Mouse (Mus musculus) hindlimb bud, embryonic 11.5 days (tissue): ENCODE results near the gene 4933406M09Rik.

ENCODE experiments used
- DNase-seq: peaks from one replicate; pipeline ENCODE4 v3.0.0-alpha.2; 2012; ENCODE audit warnings: low read depth, low spot score; ENCODE audit errors: extremely low spot score

The 4933406M09Rik gene

GRCm38 (mm10) chr1:134426289-134426688 lies 40.5 kb downstream of the 4933406M09Rik start:
- no peak for DNase-seq

GRCm38 (mm10) chr1:134433002-134433401 lies 47.3 kb downstream of the 4933406M09Rik start:
- no peak for DNase-seq

- DNase-seq: no peak
These were observed 47.7 kb downstream of the 4933406M09Rik start for GRCm38 (mm10) chr1:134433473-134433872.

- DNase-seq: no peak
These were observed 49.7 kb downstream of the 4933406M09Rik start for GRCm38 (mm10) chr1:134435414-134435813.

- no peak for DNase-seq
These were observed 54.7 kb downstream of the 4933406M09Rik start for GRCm38 (mm10) chr1:134440437-134440836.
